Mouse (Mus musculus) CH12.LX (cell line): Measurements from ENCODE around the gene Siae. TPM values are rescaled to one million over a fixed set of nuclear protein-coding genes. Genes with fewer than 3 reads are reported as not detected.
A peak's percentile ranks its signal among the peaks of the same experiment; 100 is the strongest.

ENCODE experiments used
- DNase-seq: peaks from one replicate; pipeline ENCODE4 v3.0.0-alpha.2; 2013; ENCODE audit errors: extremely low read depth
- H3K27ac ChIP-seq: 2 replicates; pipeline ENCODE4 v1.5.1; 2012; ENCODE audit warnings: low read depth, mild to moderate bottlenecking, control low read depth, moderate library complexity; ENCODE audit not compliant: insufficient read depth
- H3K27me3 ChIP-seq: replicated peaks from 2 replicates; pipeline ENCODE3; 2012; ENCODE audit warnings: inconsistent platforms
- H3K36me3 ChIP-seq, 2 experiments: replicated peaks in 1 of 2; 2 replicates each; pipeline versions ENCODE3 to v1.6.1; 2012; ENCODE audit warnings: inconsistent platforms in 1 of 2, low read length in 1 of 2, mild to moderate bottlenecking in 1 of 2, mixed read lengths in 1 of 2, moderate library complexity in 1 of 2; ENCODE audit not compliant: control insufficient read depth in 1 of 2, insufficient read depth in 1 of 2
- H3K4me1 ChIP-seq, 2 experiments: 2 replicates each; pipeline ENCODE4 v1.6.1; 2012; ENCODE audit warnings: inconsistent platforms in 1 of 2, moderate library complexity in 1 of 2; ENCODE audit not compliant: insufficient read depth in 2 of 2, control insufficient read depth in 1 of 2
- H3K4me2 ChIP-seq: 2 replicates; pipeline ENCODE4 v1.6.1; 2012; ENCODE audit warnings: low read depth, mild to moderate bottlenecking, control low read depth; ENCODE audit not compliant: poor library complexity, insufficient read depth, severe bottlenecking
- H3K4me3 ChIP-seq, 3 experiments: fragments of 150-350 bp in 1 of 3; sonication (generic) in 1 of 3; replicated peaks in 1 of 3; 2 replicates each; pipeline versions ENCODE3 to v1.5.1; 2011 to 2012; ENCODE audit warnings: low read depth in 2 of 3, low read length in 2 of 3, mild to moderate bottlenecking in 2 of 3, moderate library complexity in 2 of 3, control low read depth in 1 of 3, improper control_type of control experiment in 1 of 3, inconsistent platforms in 1 of 3, mixed read lengths in 1 of 3; ENCODE audit not compliant: poor library complexity in 1 of 3
- H3K79me2 ChIP-seq: replicated peaks from 2 replicates; pipeline ENCODE4 v1.6.1; 2012; ENCODE audit warnings: mild to moderate bottlenecking, moderate library complexity; ENCODE audit not compliant: control insufficient read depth, poor library complexity, insufficient read depth, severe bottlenecking; ENCODE audit errors: extremely low read depth
- H3K9ac ChIP-seq: 2 replicates; pipeline ENCODE4 v1.6.1; 2012; ENCODE audit warnings: low read depth, mild to moderate bottlenecking, control low read depth, moderate library complexity; ENCODE audit not compliant: insufficient read depth
- H3K9me3 ChIP-seq: replicated peaks from 2 replicates; pipeline ENCODE3; 2012; ENCODE audit warnings: low read length, inconsistent platforms, mixed read lengths
- CHD2 ChIP-seq: IDR thresholded peaks from 2 replicates; pipeline ENCODE4 v1.6.1; 2011; ENCODE audit warnings: low read length, improper control_type of control experiment
- GABPA ChIP-seq: IDR thresholded peaks from 2 replicates; pipeline ENCODE4 v1.6.1; 2012; ENCODE audit warnings: low read depth, low read length, improper control_type of control experiment, inconsistent platforms; ENCODE audit not compliant: insufficient replicate concordance
- IRF4 ChIP-seq: IDR thresholded peaks from 2 replicates; pipeline ENCODE4 v1.6.1; 2014; ENCODE audit warnings: low read depth, mild to moderate bottlenecking, inconsistent platforms, low read length, improper control_type of control experiment
- JUN ChIP-seq: IDR thresholded peaks from 2 replicates; pipeline ENCODE4 v1.6.1; 2011; ENCODE audit warnings: low read depth, mild to moderate bottlenecking, low read length, improper control_type of control experiment, moderate library complexity; ENCODE audit not compliant: insufficient read depth
- JUND ChIP-seq: conservative IDR thresholded peaks from 2 replicates; pipeline ENCODE4 v1.6.1; 2011; ENCODE audit warnings: low read depth, low read length, improper control_type of control experiment
- KAT2A ChIP-seq: IDR thresholded peaks from 2 replicates; pipeline ENCODE4 v1.6.1; 2012; ENCODE audit warnings: low read length, improper control_type of control experiment, inconsistent platforms; ENCODE audit not compliant: insufficient replicate concordance
- MAFK ChIP-seq: IDR thresholded peaks from 2 replicates; pipeline ENCODE4 v1.6.1; 2011; ENCODE audit warnings: low read length, improper control_type of control experiment; ENCODE audit not compliant: insufficient replicate concordance
- MAX ChIP-seq: IDR thresholded peaks from 2 replicates; pipeline ENCODE4 v1.6.1; 2011; ENCODE audit warnings: low read length, improper control_type of control experiment
- MXI1 ChIP-seq: IDR thresholded peaks from 2 replicates; pipeline ENCODE4 v1.6.1; 2011; ENCODE audit warnings: mild to moderate bottlenecking, low read depth, low read length, improper control_type of control experiment
- MYC ChIP-seq: IDR thresholded peaks from 2 replicates; pipeline ENCODE4 v1.6.1; 2011; ENCODE audit warnings: low read depth, mild to moderate bottlenecking, improper control_type of control experiment, low read length
- NRF1 ChIP-seq: IDR thresholded peaks from 2 replicates; pipeline ENCODE4 v1.6.1; 2014; ENCODE audit warnings: low read depth, mild to moderate bottlenecking, inconsistent platforms, low read length, improper control_type of control experiment, moderate library complexity
- PAX5 ChIP-seq: IDR thresholded peaks from 2 replicates; pipeline ENCODE4 v1.6.1; 2012; ENCODE audit warnings: low read length, inconsistent platforms, mixed read lengths
- POLR2A ChIP-seq: IDR thresholded peaks from 2 replicates; pipeline ENCODE4 v1.6.1; 2011; ENCODE audit warnings: low read depth, mild to moderate bottlenecking, improper control_type of control experiment, low read length
- POLR2AphosphoS2 ChIP-seq: IDR thresholded peaks from 2 replicates; pipeline ENCODE4 v1.6.1; 2011; ENCODE audit warnings: low read depth, low read length, improper control_type of control experiment
- RAD21 ChIP-seq: IDR thresholded peaks from 2 replicates; pipeline ENCODE4 v1.6.1; 2011; ENCODE audit warnings: low read depth, mild to moderate bottlenecking, low read length, improper control_type of control experiment, moderate library complexity
- RCOR1 ChIP-seq: conservative IDR thresholded peaks from 2 replicates; pipeline ENCODE4 v1.6.1; 2012; ENCODE audit warnings: low read depth, mild to moderate bottlenecking, inconsistent platforms, low read length, improper control_type of control experiment
- USF2 ChIP-seq: conservative IDR thresholded peaks from 2 replicates; pipeline ENCODE4 v1.6.1; 2011; ENCODE audit warnings: low read depth, low read length, improper control_type of control experiment
- ZKSCAN1 ChIP-seq: IDR thresholded peaks from 2 replicates; pipeline ENCODE4 v1.6.1; 2012; ENCODE audit warnings: low read depth, inconsistent platforms, low read length, improper control_type of control experiment, borderline replicate concordance
- ZNF384 ChIP-seq: IDR thresholded peaks from 2 replicates; pipeline ENCODE4 v1.6.1; 2012; ENCODE audit warnings: low read depth, low read length, improper control_type of control experiment, inconsistent platforms
- dilution Hi-C: fragments of 300-500 bp; cut with MboI; formaldehyde crosslinking; loops from 2 replicates; pipeline ENCODE4 v1.14.3; 2020; ENCODE audit warnings: low sequenced_read_pairs; ENCODE audit not compliant: extremely low pct_unique_long_range_greater_than_20kb, extremely low pct_ligation_motif_present
- in situ Hi-C: fragments of 300-500 bp; cut with MboI; formaldehyde crosslinking; loops from 3 replicates; pipeline ENCODE4 v1.14.3; 2019; ENCODE audit warnings: low sequenced_read_pairs, low pct_ligation_motif_present, low pct_unique_long_range_greater_than_20kb, mixed read lengths
- polyA plus RNA-seq: library from polyadenylated mRNA; unstranded; fragments of >175 nt; gene quantifications from 2 replicates; pipeline ENCODE4 v1.2.1, GENCODE M21; 2012; ENCODE audit warnings: low read depth; ENCODE audit not compliant: insufficient read length
- total RNA-seq, 2 experiments: library from RNA; depleted of rRNA; stranded (reverse); fragments of 300-350 nt in 1 of 2; fragments of >200 nt in 1 of 2; gene quantifications; 2 replicates each; pipeline ENCODE4 v1.2.3; 2012 to 2014

Gene Siae
- total and polyA plus RNA-seq, 3 experiments: 6.2 to 8.6 (median 7.9) TPM

- Histone ChIP-seq H3K9me3 (no peaks in the 10 kb centered on the region), H3K36me3 (peaks cover 6 to 11% of the 10 kb centered on the region in 2 experiments), H3K9ac (no peak overlapping the region), H3K4me3 (no peak overlapping the region), H3K27me3 (no peaks in the 10 kb centered on the region), H3K79me2 (peaks cover 3% of the 10 kb centered on the region; the same call in 1 of the 2 replicates), H3K4me2 (no peak overlapping the region), H3K4me1 (peaks cover 5 to 32% of the 10 kb centered on the region in 2 experiments), H3K27ac (no peak overlapping the region)
- in situ Hi-C loops: no loop called here
- dilution Hi-C loops: no loop called here
- TF ChIP-seq KAT2A (no peak), ZKSCAN1 (no peak), RCOR1 (no peak), IRF4 (no peak), JUND (no peak), NRF1 (no peak), MAX (no peak), JUN (no peak), PAX5 (no peak)
- no peak for DNase-seq
Observed at GRCm38 (mm10) chr9:37514456-37514855, 41.0 kb upstream of the Siae start.

- Histone ChIP-seq H3K4me2 (no peak overlapping the region), H3K4me3 (no peak overlapping the region), H3K36me3 (peaks cover 6 to 25% of the 10 kb centered on the region in 2 experiments), H3K27me3 (no peaks in the 10 kb centered on the region), H3K4me1 (peaks cover 5 to 32% of the 10 kb centered on the region in 2 experiments), H3K27ac (no peak overlapping the region), H3K9ac (no peak overlapping the region), H3K79me2 (no peaks in the 10 kb centered on the region; the same call in 1 of the 2 replicates), H3K9me3 (no peaks in the 10 kb centered on the region)
- dilution Hi-C loops: no loop called here
- DNase-seq: peak; percentile 23
- no peak for TF ChIP-seq POLR2A
- no peak for TF ChIP-seq PAX5
- no peak for TF ChIP-seq GABPA
- no peak for TF ChIP-seq ZNF384
- no peak for TF ChIP-seq KAT2A
- TF ChIP-seq USF2: no peak
- no peak for TF ChIP-seq CHD2
- TF ChIP-seq MXI1: no peak
- no peak for TF ChIP-seq RCOR1
- TF ChIP-seq MAFK: no peak
- TF ChIP-seq RAD21: no peak
- no peak for TF ChIP-seq MYC
- no peak for TF ChIP-seq POLR2AphosphoS2
- no peak for TF ChIP-seq JUND
- in situ Hi-C loops: no loop called here
Observed at GRCm38 (mm10) chr9:37517467-37517866, 38.0 kb upstream of the Siae start.
